Mouse (Mus musculus) cerebellum, adult 2 months (tissue): ENCODE measurements at regions not wholly inside any gene's neighbourhood (a gene's known extent, or its start where the extent isn't known, plus 50 kb on each side); places are given as distances from the start of the nearest gene placed in this dataset.

ENCODE experiments used
- CTCF ChIP-seq: fragments of 200-500 bp; IDR thresholded peaks from 2 replicates; pipeline ENCODE4 v1.5.1; 2011; ENCODE audit warnings: low read depth, mild to moderate bottlenecking, control low read depth, low read length, moderate library complexity, borderline replicate concordance; ENCODE audit not compliant: insufficient read depth
- POLR2A ChIP-seq: fragments of 200-500 bp; IDR thresholded peaks from 2 replicates; pipeline ENCODE4 v1.6.1; 2011; ENCODE audit warnings: low read length, control low read depth, borderline replicate concordance; ENCODE audit not compliant: insufficient read depth

DNA sequence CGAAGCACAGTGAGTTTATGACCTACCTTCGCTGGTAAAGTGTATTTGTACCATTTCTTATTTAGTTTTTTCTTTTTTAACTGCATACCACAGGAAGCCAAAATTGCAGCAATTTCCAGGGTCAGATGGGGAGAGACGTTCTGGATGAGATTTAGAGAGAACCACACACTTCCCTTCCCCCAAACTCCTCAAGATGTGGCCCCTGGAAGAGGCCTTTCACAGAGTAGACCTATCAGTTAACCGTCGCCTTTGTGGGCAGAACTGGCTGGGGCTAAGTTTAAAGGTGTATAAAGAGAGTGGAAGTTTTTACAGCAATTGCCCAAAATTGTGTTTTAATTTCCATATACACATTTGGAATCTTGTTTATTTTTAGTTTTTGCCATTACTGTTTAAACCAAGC, 295.7 kb upstream of the Mef2c start:
- no peak for TF ChIP-seq CTCF
- TF ChIP-seq POLR2A = no peak
